Mouse (Mus musculus) kidney, postnatal 36 days (tissue): ENCODE measurements around the gene Tnk1.

Experiments used
- DNase-seq, 2 experiments: peaks; one replicate each; pipeline ENCODE4 v3.0.0; 2021 to 2022; ENCODE audit warnings: mixed read lengths in 2 of 2

The Tnk1 gene

GRCm38 (mm10) chr11:69837604-69837951 lies 21.0 kb downstream of the Tnk1 start, which contains the start of gene Nlgn2:
Gene Nlgn2 (minus strand): TSS chr11:69837784.
- DNase-seq: no peak

DNA sequence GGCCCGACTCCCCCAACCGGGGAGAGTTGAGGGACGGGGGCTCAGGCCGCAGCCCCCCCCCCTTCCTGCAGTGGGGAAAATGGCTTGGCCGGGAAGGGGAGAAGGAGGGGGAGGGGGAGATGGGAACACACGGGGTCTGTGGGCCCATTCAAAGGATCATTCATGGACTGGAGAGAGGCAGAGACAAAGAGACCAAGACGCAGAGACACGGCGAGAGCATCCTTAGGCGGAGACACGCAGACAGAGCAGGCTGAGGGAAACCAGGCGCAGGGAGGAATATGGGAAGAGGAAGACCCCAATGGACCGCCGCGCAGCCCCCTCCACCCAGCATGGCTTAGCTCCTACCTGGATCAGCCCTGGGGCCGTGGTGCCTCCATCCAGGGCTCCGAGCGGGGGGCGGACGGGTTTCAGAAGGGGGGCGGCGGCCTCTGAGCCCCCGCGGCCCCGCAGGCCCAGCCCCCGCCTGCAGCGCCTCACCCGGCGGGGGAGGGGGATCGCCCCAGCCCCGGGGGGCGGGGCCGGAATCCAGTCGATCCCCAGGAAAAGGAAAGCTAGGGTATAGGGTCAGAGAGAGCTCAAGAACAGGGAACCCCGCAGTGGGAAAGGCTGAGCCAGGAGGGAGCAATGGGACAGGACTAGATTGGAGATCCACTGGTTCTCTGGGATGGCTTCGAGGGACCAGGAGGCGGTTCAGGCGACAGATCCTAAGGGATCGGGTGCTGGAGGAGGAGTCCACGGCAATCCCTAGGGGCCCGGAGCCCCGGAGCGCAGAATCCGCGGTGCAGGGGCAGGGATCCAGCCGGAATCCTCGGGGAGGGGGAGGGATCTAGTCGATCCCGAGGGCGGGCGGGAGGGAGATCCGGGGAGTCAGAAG lies 21.6 kb downstream of the Tnk1 start:
- DNase-seq: peak in 1 of 2 experiments; percentile 49

GRCm38 (mm10) chr11:69835966-69836335 lies 22.6 kb downstream of the Tnk1 start:
- no peak for DNase-seq

DNA sequence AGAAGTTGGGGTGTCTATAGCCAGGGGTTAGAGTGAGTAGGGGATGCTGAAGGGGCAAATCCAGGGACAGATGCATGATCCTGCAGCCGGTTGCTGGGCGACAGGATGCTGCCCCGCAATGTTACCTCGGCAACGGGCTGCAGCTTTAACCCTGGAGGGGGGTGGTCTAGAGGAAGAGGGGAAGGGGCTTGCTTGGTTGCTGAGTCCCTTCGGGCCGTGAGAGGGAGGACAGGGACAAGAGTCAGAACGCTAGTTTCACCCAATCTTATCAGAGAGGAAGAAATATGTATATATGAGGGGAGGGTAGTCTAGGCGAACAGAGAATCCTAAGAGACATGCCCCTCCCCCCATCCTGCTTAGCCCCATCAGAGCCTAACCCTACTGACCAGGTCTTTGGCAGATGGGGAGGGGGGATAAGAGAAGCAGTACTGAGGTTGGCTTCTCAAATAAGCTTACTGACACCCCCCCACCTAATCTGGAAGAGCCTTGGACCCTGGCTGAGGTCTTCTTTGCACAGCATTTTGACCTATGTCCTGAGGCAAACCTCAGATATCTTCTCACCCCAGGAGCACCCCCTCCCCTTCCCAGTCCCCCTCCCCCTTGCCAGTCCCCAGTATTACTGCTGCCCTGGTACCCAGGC lies 23.1 kb downstream of the Tnk1 start:
- DNase-seq: no peak

DNA sequence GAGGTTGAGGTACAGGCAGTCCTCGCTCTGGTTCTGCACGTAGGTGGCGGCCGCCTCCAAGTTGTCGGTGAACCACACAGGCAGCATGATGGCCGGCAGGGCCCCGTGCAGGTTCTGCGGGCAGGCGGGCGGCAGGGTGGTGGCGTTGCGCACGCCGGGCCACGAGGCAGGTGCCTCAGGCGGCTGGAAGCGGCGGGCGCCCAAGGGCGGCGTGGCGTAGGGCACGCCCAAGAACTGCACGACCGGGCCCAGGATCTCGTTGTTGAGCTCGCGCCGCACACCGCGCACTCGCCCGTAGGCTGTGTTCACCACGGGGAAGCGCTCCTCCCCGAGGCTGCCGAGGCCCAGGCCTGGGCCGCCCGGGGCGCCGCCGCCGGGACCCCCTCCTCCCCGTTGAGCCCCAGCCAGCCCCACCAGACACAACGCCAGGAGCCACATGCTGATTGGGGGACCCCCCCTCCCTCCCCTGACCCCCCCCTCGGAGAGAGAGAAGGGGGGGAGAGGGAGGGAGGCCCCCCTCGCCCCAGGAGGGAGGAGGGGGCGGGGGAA lies 24.5 kb downstream of the Tnk1 start:
- peak; percentile 36 to 59 for DNase-seq

DNA sequence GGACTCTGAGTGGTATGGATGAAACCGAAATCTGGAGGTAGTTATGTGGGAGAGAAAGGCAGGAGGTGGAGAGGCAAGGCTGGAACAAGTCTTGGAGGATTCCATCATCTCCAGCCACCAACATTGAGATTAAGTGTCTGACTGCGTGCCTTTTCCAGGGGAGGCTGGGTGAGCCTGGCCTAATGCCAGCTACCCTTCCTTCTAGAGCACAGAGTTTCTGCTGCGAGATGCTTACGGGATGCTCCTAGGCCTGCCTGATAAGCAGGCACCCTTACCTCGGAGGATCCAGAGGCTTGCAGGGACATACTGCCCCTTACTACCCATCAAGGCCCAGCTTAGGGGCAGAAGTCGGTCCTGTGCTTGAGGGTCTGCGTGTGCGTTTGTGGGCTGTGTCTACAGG lies 25.0 kb downstream of the Tnk1 start:
- DNase-seq: no peak

GRCm38 (mm10) chr11:69828832-69829231 lies 29.7 kb downstream of the Tnk1 start:
- no peak for DNase-seq

DNA sequence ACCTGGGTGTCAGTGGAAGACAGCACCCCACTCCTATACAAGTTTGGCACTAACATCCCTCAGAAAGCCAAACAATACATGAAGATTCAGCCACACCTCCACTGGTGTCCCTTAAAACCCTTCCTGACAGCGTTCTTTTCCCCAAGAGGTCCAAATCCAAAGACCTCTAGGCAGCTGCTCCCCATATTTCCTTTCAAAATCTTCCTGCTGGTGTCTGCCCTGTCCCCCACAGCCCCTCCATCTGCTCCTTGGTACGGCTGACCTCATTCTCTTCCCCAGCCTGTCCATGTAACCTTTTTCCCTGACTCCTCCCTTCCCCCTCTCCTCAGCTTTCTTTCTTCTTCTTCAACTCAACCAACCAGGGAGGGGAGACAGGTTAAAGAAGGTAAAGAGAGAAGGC lies 35.1 kb downstream of the Tnk1 start:
- no peak for DNase-seq

- no peak for DNase-seq
These were observed 36.5 kb downstream of the Tnk1 start, which contains the start of gene Spem1 for GRCm38 (mm10) chr11:69822080-69822479. Gene Spem1 (minus strand): TSS chr11:69822180.

DNA sequence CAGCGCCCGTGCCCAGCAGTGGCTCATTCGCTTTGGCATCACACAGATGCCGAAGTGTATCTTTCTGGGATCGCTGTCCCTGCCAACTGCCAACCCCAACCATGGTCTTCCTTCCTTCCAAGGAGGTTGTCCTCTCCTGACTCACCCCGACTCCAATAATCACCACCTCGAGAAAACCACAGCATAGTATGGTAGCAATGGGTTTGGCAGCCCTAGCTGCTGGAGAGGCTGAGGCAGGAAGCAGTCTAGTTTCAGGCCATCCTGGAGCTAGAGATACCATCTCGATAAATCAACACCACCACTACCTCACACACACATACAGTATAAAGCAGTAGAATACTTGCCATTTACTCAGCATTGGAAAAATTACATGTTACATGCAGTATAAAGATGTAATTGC lies 39.7 kb downstream of the Tnk1 start:
- no peak for DNase-seq

- DNase-seq: no peak
These were observed 40.2 kb downstream of the Tnk1 start, which contains the start of gene Spem2 for GRCm38 (mm10) chr11:69818365-69818764. Gene Spem2 (minus strand): TSS chr11:69818465.

GRCm38 (mm10) chr11:69816520-69816919 lies 42.0 kb downstream of the Tnk1 start:
- DNase-seq: no peak

DNA sequence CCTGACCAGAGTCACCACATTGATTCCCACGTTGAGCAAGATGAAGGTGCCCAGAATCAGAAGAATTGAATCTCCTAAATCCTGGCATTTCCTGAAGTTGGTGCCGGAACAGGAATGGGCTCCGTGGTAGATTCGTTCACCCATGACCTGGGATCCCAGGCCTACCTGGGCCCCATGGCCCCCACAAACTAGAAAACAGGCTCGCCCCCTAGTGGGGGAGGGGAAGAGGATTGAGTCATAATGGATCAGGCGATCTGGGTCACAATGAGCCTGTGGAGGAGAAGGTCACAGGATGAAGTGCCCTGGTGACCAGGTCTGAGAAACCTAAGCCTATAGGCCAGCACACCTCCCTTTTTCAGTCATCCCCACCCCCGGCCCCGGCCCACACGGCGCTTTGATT lies 43.4 kb downstream of the Tnk1 start, which contains the start of gene Gm39566:
Gm39566 (minus strand) TSS at position 144 of the 400 bp plus-strand sequence.
- DNase-seq: no peak

DNA sequence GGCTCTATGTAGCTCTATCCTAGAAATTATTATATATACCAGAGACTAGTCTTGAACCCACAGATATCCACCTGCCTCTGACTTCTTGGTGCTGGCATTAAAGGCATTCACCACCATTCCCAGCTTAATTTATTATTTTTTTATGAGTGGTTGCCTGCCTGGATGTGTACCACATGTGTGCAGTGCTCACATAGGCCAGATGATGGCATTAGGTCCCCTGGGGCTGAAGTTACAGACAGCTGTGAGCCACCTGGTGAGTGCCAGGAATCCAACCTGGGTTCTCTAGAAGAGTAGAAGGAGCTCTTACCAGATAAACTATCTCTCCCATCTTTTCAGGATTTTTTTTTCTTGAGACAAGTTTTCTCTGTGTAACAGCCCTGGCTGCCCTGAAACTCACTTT lies 48.2 kb downstream of the Tnk1 start:
- DNase-seq: no peak

- no peak for DNase-seq
These were observed 50.9 kb downstream of the Tnk1 start for GRCm38 (mm10) chr11:69807641-69808040.

GRCm38 (mm10) chr11:69806378-69806777 lies 52.2 kb downstream of the Tnk1 start:
- no peak for DNase-seq

GRCm38 (mm10) chr11:69804972-69805909 lies 53.3 kb downstream of the Tnk1 start, which contains the start of gene Tmem102:
Gene Tmem102 (minus strand): TSS chr11:69805624.
- peak; percentile 81 to 92 for DNase-seq

DNA sequence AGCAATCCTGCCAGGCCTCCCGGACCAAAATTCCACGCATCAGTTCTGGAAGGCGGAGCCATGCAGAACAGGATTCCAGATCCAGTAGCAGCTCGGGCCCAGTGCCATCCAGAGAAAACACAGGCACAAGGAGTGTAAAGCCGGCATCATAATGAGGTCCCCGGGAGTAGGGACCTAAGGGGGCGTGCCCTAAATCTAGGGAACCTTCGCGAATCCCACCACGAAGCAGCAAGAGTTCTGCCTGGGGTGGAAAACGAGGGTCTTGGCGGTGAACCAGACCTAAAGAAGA lies 53.9 kb downstream of the Tnk1 start:
- DNase-seq: peak; percentile 51 to 71

GRCm38 (mm10) chr11:69803786-69804651 lies 54.5 kb downstream of the Tnk1 start:
- peak; percentile 87 to 90 for DNase-seq

- no peak for DNase-seq
These were observed 55.2 kb downstream of the Tnk1 start for GRCm38 (mm10) chr11:69803328-69803727.

GRCm38 (mm10) chr11:69802648-69803105 lies 55.9 kb downstream of the Tnk1 start:
- DNase-seq: peak; percentile 82 to 93
